20 mouse cellular contexts compared by ENCODE assay signal in the genomic region with DNA sequence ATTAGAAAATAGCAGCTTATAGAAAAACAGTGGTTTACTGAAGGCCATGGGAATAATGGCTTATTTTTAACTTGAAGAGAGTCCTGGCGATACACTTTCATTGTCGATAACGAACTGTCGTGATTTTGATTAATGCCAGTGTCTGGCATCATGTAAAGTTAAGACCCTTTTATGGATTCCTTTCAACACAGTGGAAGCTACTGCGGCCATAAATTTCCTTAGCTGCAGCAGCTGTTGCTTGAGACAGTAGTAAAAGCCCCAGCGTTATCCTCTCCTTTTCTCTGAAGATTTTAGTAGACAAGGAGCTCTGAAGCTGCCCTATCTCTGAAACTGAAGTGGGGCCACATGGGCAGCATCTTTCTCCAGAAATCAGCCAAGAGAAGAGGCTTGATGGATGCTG.
DNase-seq lines count a peak whose midpoint lies in the region; ATAC-seq and TF ChIP-seq lines count a peak whose summit lies in the region.
"Had no signal": no experiment of that assay in that cellular context is flagged by ENCODE, and none has a peak within 500 bp of the region (broad histone marks: within the 10 kb centered on the region; RNA-seq: fewer than 3 reads in every experiment).

No protein-coding gene starts in this region.

- no peaks in the 10 kb centered on the region for H3K9me3 ChIP-seq in lung, embryonic 14.5 days (ENCODE audit: low read depth, low read length)
- no peaks in the 10 kb centered on the region for H3K9me3 ChIP-seq in neural tube, embryonic 11.5 days (ENCODE audit: control insufficient read depth, low read length)
- H3K9me3 ChIP-seq: midbrain, embryonic 13.5 days had no signal

- H3K4me3 ChIP-seq in lung, embryonic 14.5 days (ENCODE audit: low read depth, low read length): no peak overlapping the region
- no peak overlapping the region for H3K4me3 ChIP-seq in neural tube, embryonic 11.5 days (ENCODE audit: low read depth, low read length)
- H3K4me3 ChIP-seq: midbrain, embryonic 13.5 days had no signal

- no peak overlapping the region for H3K9ac ChIP-seq in lung, embryonic 14.5 days
- no peak overlapping the region for H3K9ac ChIP-seq in neural tube, embryonic 11.5 days (ENCODE audit: low read length)
- H3K9ac ChIP-seq: forebrain, postnatal 0 days; midbrain, embryonic 13.5 days had no signal

- peaks cover under 1% of the 10 kb centered on the region; the same call in 1 of the 2 replicates for H3K4me1 ChIP-seq in lung, embryonic 14.5 days (ENCODE audit: insufficient read depth)
- peaks cover 4% of the 10 kb centered on the region for H3K4me1 ChIP-seq in neural tube, embryonic 11.5 days (ENCODE audit: control insufficient read depth, insufficient read depth, low read length)

- TF ChIP-seq CTCF in lung, embryonic 14.5 days (IDR thresholded peaks at IDR 0.05; ENCODE audit: low read depth): no peak

- DNase-seq in lung, embryonic 14.5 days: peak; percentile 46
- DNase-seq in lung, postnatal 4 days: no peak
- peak; percentile 49 for DNase-seq in hindlimb bud, embryonic 11.5 days (ENCODE audit: extremely low spot score, low read depth, low spot score)
- peak; percentile 25 for DNase-seq in neural tube, embryonic 11.5 days (ENCODE audit: low spot score)
- no peak for DNase-seq in thymus, postnatal 25 days
- DNase-seq in spleen, adult 12 weeks (ENCODE audit: low spot score): no peak
- no peak for DNase-seq in lung, postnatal 25 days (ENCODE audit: low spot score)
- DNase-seq: cerebellum, adult 9-10 months; forebrain, postnatal 0 days; gastrocnemius, postnatal 25 days; heart, postnatal 4 days; kidney, adult 2 months; kidney, postnatal 36 days; layer of hippocampus, adult 9-11 months; liver; lung, adult 2 months; right cerebral cortex, postnatal 25 days had no signal

- no peak overlapping the region for H3K4me2 ChIP-seq in lung, embryonic 14.5 days
- H3K4me2 ChIP-seq in neural tube, embryonic 11.5 days (ENCODE audit: low read depth): no peak overlapping the region
- H3K4me2 ChIP-seq: heart, embryonic 11.5 days; midbrain, embryonic 13.5 days had no signal

- H3K27ac ChIP-seq in lung, embryonic 14.5 days (ENCODE audit: low read depth): no peak overlapping the region
- no peak overlapping the region for H3K27ac ChIP-seq in neural tube, embryonic 11.5 days (ENCODE audit: low read depth, low read length)
- H3K27ac ChIP-seq: midbrain, embryonic 13.5 days had no signal

- H3K27me3 ChIP-seq in lung, embryonic 14.5 days (ENCODE audit: insufficient read depth, low read length): no peaks in the 10 kb centered on the region
- no peaks in the 10 kb centered on the region for H3K27me3 ChIP-seq in neural tube, embryonic 11.5 days (ENCODE audit: control insufficient read depth, insufficient read depth, low read length)

- WGBS in lung, embryonic 14.5 days: 36% methylated on average over 6 of the region's 6 CpGs
- WGBS in neural tube, embryonic 11.5 days: 24% methylated on average over 6 of the region's 6 CpGs

- no peak for ATAC-seq in lung, embryonic 14.5 days (ENCODE audit: insufficient read depth)
- peak; percentile 41; the same call in 1 of the 2 replicates for ATAC-seq in neural tube, embryonic 11.5 days (ENCODE audit: insufficient read depth, low FRiP score, low TSS enrichment)
- ATAC-seq: forebrain, postnatal 0 days; hindbrain, embryonic 16.5 days; midbrain, embryonic 13.5 days had no signal

- no peaks in the 10 kb centered on the region for H3K36me3 ChIP-seq in lung, embryonic 14.5 days (ENCODE audit: insufficient read depth)
- no peaks in the 10 kb centered on the region for H3K36me3 ChIP-seq in neural tube, embryonic 11.5 days (ENCODE audit: control insufficient read depth, insufficient read depth, low read length)
- H3K36me3 ChIP-seq: midbrain, embryonic 13.5 days had no signal

Comparison
In these comparisons a context has a peak if more than half of its experiments do, and no peak if none do; other contexts are left out.
1. DNase-seq: peak in lung, embryonic 14.5 days (single experiment), hindlimb bud, embryonic 11.5 days (single experiment) and neural tube, embryonic 11.5 days (single experiment); none in lung, postnatal 4 days (0 of 2), thymus, postnatal 25 days (single experiment), spleen, adult 12 weeks (single experiment) and lung, postnatal 25 days (single experiment).